Mouse (Mus musculus): ENCODE data around the gene Gm10961.

GRCm38 (mm10) chr3:107595264-107595937 is 35.7 kb upstream of the Gm10961 start:
- TF ChIP-seq CTCF (conservative IDR thresholded peaks at IDR 0.05; ENCODE audit: low read length) (no peak), POU5F1 (IDR thresholded peaks at IDR 0.05; ENCODE audit: borderline replicate concordance, low read length) (no peak), NANOG (IDR thresholded peaks at IDR 0.05; ENCODE audit: borderline replicate concordance, low read length) (no peak)
